Mouse (Mus musculus) neural tube, embryonic 11.5 days (tissue): ENCODE measurements around the gene Hist1h2af. TPM values are rescaled to one million over a fixed set of nuclear protein-coding genes. Genes with fewer than 3 reads are reported as not detected.
"Not testable (repeated sequence)": the region's sequence is repeated elsewhere in the genome, so short reads cannot be mapped to it uniquely, and the experiment has no call there.

Experiments
- ATAC-seq: fragments of 200-750 bp; cut with Nextera tagmentation; 2 replicates; pipeline ENCODE4 v1.8.0; 2017; ENCODE audit warnings: moderate number of reproducible peaks, mild to moderate bottlenecking, moderate TSS enrichment, moderate library complexity; ENCODE audit not compliant: insufficient read depth, low FRiP score, low TSS enrichment
- DNase-seq: peaks from one replicate; pipeline ENCODE4 v3.0.0-alpha.2; 2015; ENCODE audit warnings: low spot score
- H3K27ac ChIP-seq: fragments of 300-500 bp; sonication (generic); 2 replicates; pipeline ENCODE4 v1.5.1; 2014; ENCODE audit warnings: low read depth, mild to moderate bottlenecking, low read length
- H3K27me3 ChIP-seq: fragments of 300-500 bp; sonication (generic); 2 replicates; pipeline ENCODE4 v1.6.1; 2014; ENCODE audit warnings: mild to moderate bottlenecking, low read length, mixed read lengths; ENCODE audit not compliant: control insufficient read depth, insufficient read depth
- H3K36me3 ChIP-seq: fragments of 300-500 bp; sonication (generic); 2 replicates; pipeline ENCODE4 v1.6.1; 2014; ENCODE audit warnings: mild to moderate bottlenecking, low read length, moderate library complexity, mixed read lengths; ENCODE audit not compliant: control insufficient read depth, insufficient read depth
- H3K4me1 ChIP-seq: fragments of 300-500 bp; sonication (generic); 2 replicates; pipeline ENCODE4 v1.6.1; 2014; ENCODE audit warnings: low read length, mixed read lengths; ENCODE audit not compliant: control insufficient read depth, insufficient read depth
- H3K4me2 ChIP-seq: fragments of 300-500 bp; sonication (generic); 2 replicates; pipeline ENCODE4 v1.6.1; 2014; ENCODE audit warnings: low read depth, mild to moderate bottlenecking, moderate library complexity
- H3K4me3 ChIP-seq: fragments of 300-500 bp; sonication (generic); 2 replicates; pipeline ENCODE4 v1.5.1; 2014; ENCODE audit warnings: low read depth, low read length
- H3K9ac ChIP-seq: fragments of 300-500 bp; sonication (generic); 2 replicates; pipeline ENCODE4 v1.6.1; 2014; ENCODE audit warnings: mild to moderate bottlenecking, low read length
- H3K9me3 ChIP-seq: fragments of 300-500 bp; sonication (generic); 2 replicates; pipeline ENCODE4 v1.6.1; 2016; ENCODE audit warnings: low read length; ENCODE audit not compliant: control insufficient read depth
- WGBS: fragments of 180-500 bp; shearing (Covaris S2); extraction: QIAGEN DNeasy Blood & Tissue Kit; methylation state at CpG from one replicate; pipeline ENCODE4 v1.1.7; 2014; 5-methylcytosine and 5-hydroxymethylcytosine counted together
- polyA plus RNA-seq: library from polyadenylated mRNA; unstranded; fragments of >200 nt; fragmentation: Nextera tagmentation; extraction: Ambion mirVana; gene quantifications from 2 replicates; pipeline ENCODE4 v1.2.1, GENCODE M21; 2014

The Hist1h2af gene
- polyA plus RNA-seq = 1.6 and 2.1 TPM in 2 replicates

- Histone ChIP-seq H3K4me3 (peak within 1 kb of the TSS; percentile 42), H3K27ac (peak within 1 kb of the TSS; percentile 92), H3K4me2 (peak within 1 kb of the TSS; percentile 73), H3K4me1 (peaks cover 16% of the 10 kb centered on the region), H3K9ac (peak within 1 kb of the TSS; percentile 78)
- DNase-seq = peak; percentile 82
- H3K9me3 ChIP-seq, H3K36me3 ChIP-seq, H3K27me3 ChIP-seq: not testable (repeated sequence)
- WGBS = under 1% methylated on average over 17 of the region's 53 CpGs
- ATAC-seq = peak; percentile 33
Measured at GRCm38 (mm10) chr13:23533560-23534367, at the start of gene Hist1h2af. Gene Hist1h2af, plus strand, starts transcription at chr13:23533906.

GRCm38 (mm10) chr13:23485271-23485670, 48.4 kb upstream of the Hist1h2af start:
- no peak overlapping the region for H3K27ac ChIP-seq
- no peak for ATAC-seq
- no peaks in the 10 kb centered on the region for H3K36me3 ChIP-seq
- H3K4me1 ChIP-seq = no peaks in the 10 kb centered on the region
- H3K9me3 ChIP-seq = no peaks in the 10 kb centered on the region
- no peak overlapping the region for H3K9ac ChIP-seq
- H3K4me2 ChIP-seq = no peak overlapping the region
- H3K4me3 ChIP-seq = no peak overlapping the region
- H3K27me3 ChIP-seq = no peaks in the 10 kb centered on the region
- no peak for DNase-seq
- 41% methylated on average over 5 of the region's 5 CpGs for WGBS

GRCm38 (mm10) chr13:23488400-23489322, 45.0 kb upstream of the Hist1h2af start, which contains the start of gene Btn2a2:
Gene Btn2a2, minus strand, starts transcription at chr13:23488857.
- peak; percentile 69 for DNase-seq
- peak; percentile 85 for ATAC-seq
- H3K27ac ChIP-seq = no peak within 1 kb of the TSS
- no peaks in the 10 kb centered on the region for H3K9me3 ChIP-seq
- H3K4me1 ChIP-seq = no peaks in the 10 kb centered on the region
- 6% methylated on average over 13 of the region's 14 CpGs for WGBS
- no peaks in the 10 kb centered on the region for H3K36me3 ChIP-seq
- H3K4me3 ChIP-seq = peak within 1 kb of the TSS; percentile 19; the same call in 1 of the 2 replicates
- H3K4me2 ChIP-seq = peak within 1 kb of the TSS; percentile 36
- no peak within 1 kb of the TSS for H3K9ac ChIP-seq
- no peaks in the 10 kb centered on the region for H3K27me3 ChIP-seq

- Histone ChIP-seq H3K27me3 (no peaks in the 10 kb centered on the region), H3K9me3 (no peaks in the 10 kb centered on the region), H3K36me3 (no peaks in the 10 kb centered on the region), H3K4me3 (no peak overlapping the region), H3K9ac (no peak overlapping the region), H3K4me2 (no peak overlapping the region), H3K4me1 (no peaks in the 10 kb centered on the region), H3K27ac (no peak overlapping the region)
- no peak for DNase-seq
- WGBS = 67% methylated on average over 1 of the region's 1 CpGs
- ATAC-seq = no peak
Measured at GRCm38 (mm10) chr13:23490863-23491262, 42.8 kb upstream of the Hist1h2af start.

GRCm38 (mm10) chr13:23491263-23491662, 42.4 kb upstream of the Hist1h2af start:
- no peak overlapping the region for H3K4me3 ChIP-seq
- no peaks in the 10 kb centered on the region for H3K27me3 ChIP-seq
- no peaks in the 10 kb centered on the region for H3K9me3 ChIP-seq
- H3K4me1 ChIP-seq = no peaks in the 10 kb centered on the region
- no peak overlapping the region for H3K9ac ChIP-seq
- ATAC-seq (no peak), DNase-seq (no peak)
- H3K27ac ChIP-seq = no peak overlapping the region
- H3K36me3 ChIP-seq = no peaks in the 10 kb centered on the region
- 24% methylated on average over 1 of the region's 1 CpGs for WGBS
- no peak overlapping the region for H3K4me2 ChIP-seq

GRCm38 (mm10) chr13:23491990-23492389, 41.7 kb upstream of the Hist1h2af start:
- ATAC-seq = peak; percentile 56; the same call in 1 of the 2 replicates
- no peaks in the 10 kb centered on the region for H3K27me3 ChIP-seq
- H3K4me1 ChIP-seq = no peaks in the 10 kb centered on the region
- no peaks in the 10 kb centered on the region for H3K9me3 ChIP-seq
- H3K4me3 ChIP-seq = peak overlapping the region; percentile 19; the same call in 1 of the 2 replicates
- DNase-seq = peak; percentile 41
- H3K27ac ChIP-seq = no peak overlapping the region
- peak overlapping the region; percentile 28 for H3K4me2 ChIP-seq
- 4% methylated on average over 14 of the region's 14 CpGs for WGBS
- no peak overlapping the region for H3K9ac ChIP-seq
- H3K36me3 ChIP-seq = no peaks in the 10 kb centered on the region

GRCm38 (mm10) chr13:23495526-23495925, 38.2 kb upstream of the Hist1h2af start:
- H3K36me3 ChIP-seq = no peaks in the 10 kb centered on the region
- ATAC-seq (no peak), DNase-seq (no peak)
- no peak overlapping the region for H3K9ac ChIP-seq
- WGBS = 80% methylated on average over 6 of the region's 6 CpGs
- no peak overlapping the region for H3K27ac ChIP-seq
- no peaks in the 10 kb centered on the region for H3K27me3 ChIP-seq
- no peak overlapping the region for H3K4me3 ChIP-seq
- no peaks in the 10 kb centered on the region for H3K9me3 ChIP-seq
- no peak overlapping the region for H3K4me2 ChIP-seq
- H3K4me1 ChIP-seq = no peaks in the 10 kb centered on the region

GRCm38 (mm10) chr13:23497656-23498321, 35.9 kb upstream of the Hist1h2af start:
- H3K4me3 ChIP-seq = peak overlapping the region; percentile 21
- H3K36me3 ChIP-seq = no peaks in the 10 kb centered on the region
- H3K27ac ChIP-seq = no peak overlapping the region
- H3K4me2 ChIP-seq = peak overlapping the region; percentile 36
- H3K4me1 ChIP-seq = peaks cover 2% of the 10 kb centered on the region; the same call in 1 of the 2 replicates
- ATAC-seq (no peak), DNase-seq (peak; percentile 63)
- no peaks in the 10 kb centered on the region for H3K9me3 ChIP-seq
- 1% methylated on average over 19 of the region's 19 CpGs for WGBS
- no peak overlapping the region for H3K9ac ChIP-seq
- no peaks in the 10 kb centered on the region for H3K27me3 ChIP-seq
